Mouse (Mus musculus): ENCODE measurements around the gene Mogs. TPM values are rescaled to one million over a fixed set of nuclear protein-coding genes. Genes with fewer than 3 reads are reported as not detected.

The Mogs gene
- polyA plus RNA-seq (2012; fragmentation: generic; extraction: Trizol) = 32.5 TPM
- long read RNA-seq, experiment 1, partial matches to known transcripts = 0 of 10 reads
- long read RNA-seq, experiment 1, other reads (novel, unspliced or antisense) = 9 of 10 reads
- long read RNA-seq, experiment 2, partial matches to known transcripts = 7 of 14 reads
- long read RNA-seq, experiment 2, other reads (novel, unspliced or antisense) = 2 of 14 reads

DNA sequence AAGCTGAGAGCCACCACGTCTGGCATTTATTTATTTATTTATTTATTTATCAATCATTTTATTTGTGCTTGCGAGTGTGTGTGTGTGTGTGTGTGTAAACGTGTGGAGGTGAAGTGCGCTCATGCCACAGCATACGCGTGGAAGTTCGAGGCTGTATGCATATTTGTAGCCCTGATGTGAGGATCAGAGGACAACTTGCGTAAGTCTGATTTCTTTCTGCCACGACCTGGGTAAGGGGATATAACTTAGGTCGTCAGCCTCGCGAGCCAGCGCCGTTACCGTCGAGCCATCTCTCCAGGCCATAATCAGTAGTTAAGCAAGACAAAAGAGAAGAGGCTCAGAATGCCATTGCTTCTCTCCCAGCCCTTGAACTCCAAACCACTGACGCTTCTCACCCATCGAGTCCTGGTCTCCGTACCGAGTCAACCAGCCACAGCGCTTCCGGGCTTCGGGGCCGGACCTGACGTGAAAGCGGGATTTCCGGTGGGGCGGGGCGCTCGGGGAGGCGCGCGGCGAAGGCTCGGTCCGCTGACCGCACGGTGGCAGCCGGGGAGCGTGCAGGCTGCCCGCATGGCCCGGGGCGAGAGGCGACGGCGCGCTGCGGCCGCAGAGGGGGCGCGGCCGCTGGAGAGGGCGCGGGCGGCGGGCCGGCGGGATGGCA is at the start of gene Mogs:
Gene Mogs (plus strand): TSS at position 486 of the 661 bp plus-strand sequence.
- H3ac ChIP-seq (ENCODE audit: control insufficient read depth, insufficient read length, low read depth) = peak within 1 kb of the TSS; percentile 92
- H3K36me3 ChIP-seq (ENCODE audit: control insufficient read depth, insufficient read depth) = peaks cover 43% of the 10 kb centered on the region
- peak within 1 kb of the TSS; percentile 86 for H3K4me3 ChIP-seq (ENCODE audit: insufficient read depth, poor library complexity, severe bottlenecking)
- peaks cover 22% of the 10 kb centered on the region for H3K79me3 ChIP-seq (ENCODE audit: low read depth)
- TF ChIP-seq CTCF (IDR thresholded peaks at IDR 0.05; ENCODE audit: control insufficient read depth, insufficient read depth, insufficient read length) (peak; percentile 91), CEBPB (IDR thresholded peaks at IDR 0.05; ENCODE audit: low read depth) (peak; percentile 12), USF1 (IDR thresholded peaks at IDR 0.05; ENCODE audit: low read depth) (no peak), MAX (IDR thresholded peaks at IDR 0.05) (peak; percentile 74)
- H3K79me2 ChIP-seq (ENCODE audit: control insufficient read depth, insufficient read depth) = peaks cover 63% of the 10 kb centered on the region
- H3K27me3 ChIP-seq (ENCODE audit: control insufficient read depth, insufficient read depth, insufficient read length) = no peaks in the 10 kb centered on the region

DNA sequence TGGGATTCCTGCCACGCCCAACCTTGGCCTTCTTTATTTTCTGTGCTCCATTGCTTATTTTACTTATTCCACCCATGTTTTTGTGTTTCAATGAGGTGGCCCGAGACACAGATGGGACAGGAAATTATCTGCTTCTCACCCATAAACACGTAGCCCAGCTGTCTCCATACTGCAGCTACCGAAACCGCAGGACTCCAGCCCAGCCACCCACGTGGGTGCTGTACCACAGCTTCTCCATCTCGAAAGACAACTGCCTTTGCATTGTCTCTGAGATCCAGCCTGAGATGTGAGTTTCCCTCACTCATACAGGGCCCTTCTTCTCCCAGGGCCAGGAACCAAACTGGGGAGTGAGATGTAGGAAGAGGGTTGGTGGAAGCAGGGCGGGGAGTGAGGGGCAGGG is 49.3 kb upstream of the Mogs start:
- Histone ChIP-seq H3K36me3 (ENCODE audit: control insufficient read depth, insufficient read depth) (no peaks in the 10 kb centered on the region), H3K4me3 (ENCODE audit: insufficient read depth, poor library complexity, severe bottlenecking) (no peak overlapping the region), H3K79me3 (ENCODE audit: low read depth) (no peaks in the 10 kb centered on the region), H3K79me2 (ENCODE audit: control insufficient read depth, insufficient read depth) (no peaks in the 10 kb centered on the region), H3K27me3 (ENCODE audit: control insufficient read depth, insufficient read depth, insufficient read length) (peaks cover 72% of the 10 kb centered on the region), H3ac (ENCODE audit: control insufficient read depth, insufficient read length, low read depth) (no peak overlapping the region)
- no peak for TF ChIP-seq MAX (IDR thresholded peaks at IDR 0.05)
- TF ChIP-seq FOSL1 (IDR thresholded peaks at IDR 0.05; ENCODE audit: insufficient read depth, low read length, poor library complexity, severe bottlenecking) = no peak
- no peak for TF ChIP-seq MYOD1 (IDR thresholded peaks at IDR 0.05; ENCODE audit: control insufficient read depth, insufficient read length, low read depth)
- no peak for TF ChIP-seq CEBPB (IDR thresholded peaks at IDR 0.05; ENCODE audit: low read depth)
- TF ChIP-seq MYOG (IDR thresholded peaks at IDR 0.05; ENCODE audit: control insufficient read depth, extremely low read depth, insufficient read length) = no peak
- no peak for TF ChIP-seq USF1 (IDR thresholded peaks at IDR 0.05; ENCODE audit: low read depth)
- no peak for TF ChIP-seq CTCF (IDR thresholded peaks at IDR 0.05; ENCODE audit: control insufficient read depth, insufficient read depth, insufficient read length)

DNA sequence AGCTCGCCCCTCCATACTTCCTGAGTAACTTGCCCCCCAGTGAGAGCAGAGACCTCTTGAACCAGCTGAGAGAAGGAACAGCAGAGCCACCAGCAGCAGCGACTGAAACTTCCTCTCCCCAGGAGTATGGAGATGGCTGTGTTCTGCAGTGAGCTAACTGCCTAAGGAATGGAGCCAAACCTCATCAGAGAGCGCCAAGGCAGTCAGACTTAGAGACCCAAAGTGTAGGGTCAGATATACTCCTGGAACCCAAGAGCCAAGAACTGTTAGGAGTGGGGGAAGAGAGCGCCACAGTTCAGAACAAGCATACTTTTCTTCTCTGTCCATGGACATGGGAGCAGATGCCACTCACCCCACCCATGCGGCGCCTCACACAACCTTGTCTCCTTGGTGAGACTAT is 48.9 kb upstream of the Mogs start:
- Histone ChIP-seq H3K36me3 (ENCODE audit: control insufficient read depth, insufficient read depth) (no peaks in the 10 kb centered on the region), H3K79me3 (ENCODE audit: low read depth) (no peaks in the 10 kb centered on the region), H3K4me3 (ENCODE audit: insufficient read depth, poor library complexity, severe bottlenecking) (no peak overlapping the region), H3ac (ENCODE audit: control insufficient read depth, insufficient read length, low read depth) (no peak overlapping the region), H3K27me3 (ENCODE audit: control insufficient read depth, insufficient read depth, insufficient read length) (peaks cover 76% of the 10 kb centered on the region), H3K79me2 (ENCODE audit: control insufficient read depth, insufficient read depth) (no peaks in the 10 kb centered on the region)
- TF ChIP-seq CTCF (IDR thresholded peaks at IDR 0.05; ENCODE audit: control insufficient read depth, insufficient read depth, insufficient read length) = no peak
- TF ChIP-seq CEBPB (IDR thresholded peaks at IDR 0.05; ENCODE audit: low read depth) = no peak
- no peak for TF ChIP-seq MAX (IDR thresholded peaks at IDR 0.05)
- TF ChIP-seq FOSL1 (IDR thresholded peaks at IDR 0.05; ENCODE audit: insufficient read depth, low read length, poor library complexity, severe bottlenecking) = no peak
- TF ChIP-seq USF1 (IDR thresholded peaks at IDR 0.05; ENCODE audit: low read depth) = no peak
- TF ChIP-seq MYOD1 (IDR thresholded peaks at IDR 0.05; ENCODE audit: control insufficient read depth, insufficient read length, low read depth) = no peak
- TF ChIP-seq MYOG (IDR thresholded peaks at IDR 0.05; ENCODE audit: control insufficient read depth, extremely low read depth, insufficient read length) = no peak

DNA sequence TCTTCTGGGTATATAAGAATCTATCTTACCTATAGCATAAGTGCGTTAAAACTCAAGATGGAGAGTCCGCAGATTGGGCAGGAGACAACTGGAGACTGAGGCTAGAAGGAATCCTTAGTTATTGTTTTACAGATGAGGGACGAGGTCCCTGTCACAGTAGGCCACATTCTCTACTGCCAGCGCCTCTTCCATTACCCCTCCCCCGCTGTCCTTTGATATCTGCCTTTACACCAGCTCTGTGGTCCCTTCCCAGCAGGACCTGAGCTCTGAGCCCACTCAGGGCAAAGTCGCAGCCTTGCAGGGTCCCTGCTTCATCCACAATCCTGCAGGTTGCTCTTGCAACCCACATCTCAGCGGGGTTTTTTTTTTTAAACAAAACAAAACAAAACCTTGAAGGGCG is 47.1 kb upstream of the Mogs start:
- H3K79me3 ChIP-seq (ENCODE audit: low read depth) = no peaks in the 10 kb centered on the region
- no peaks in the 10 kb centered on the region for H3K79me2 ChIP-seq (ENCODE audit: control insufficient read depth, insufficient read depth)
- no peak overlapping the region for H3ac ChIP-seq (ENCODE audit: control insufficient read depth, insufficient read length, low read depth)
- no peak for TF ChIP-seq MAX (IDR thresholded peaks at IDR 0.05)
- no peak for TF ChIP-seq MYOG (IDR thresholded peaks at IDR 0.05; ENCODE audit: control insufficient read depth, extremely low read depth, insufficient read length)
- TF ChIP-seq CTCF (IDR thresholded peaks at IDR 0.05; ENCODE audit: control insufficient read depth, insufficient read depth, insufficient read length) = no peak
- no peak for TF ChIP-seq CEBPB (IDR thresholded peaks at IDR 0.05; ENCODE audit: low read depth)
- TF ChIP-seq USF1 (IDR thresholded peaks at IDR 0.05; ENCODE audit: low read depth) = no peak
- no peak for TF ChIP-seq MYOD1 (IDR thresholded peaks at IDR 0.05; ENCODE audit: control insufficient read depth, insufficient read length, low read depth)
- TF ChIP-seq FOSL1 (IDR thresholded peaks at IDR 0.05; ENCODE audit: insufficient read depth, low read length, poor library complexity, severe bottlenecking) = no peak
- no peak overlapping the region for H3K4me3 ChIP-seq (ENCODE audit: insufficient read depth, poor library complexity, severe bottlenecking)
- H3K27me3 ChIP-seq (ENCODE audit: control insufficient read depth, insufficient read depth, insufficient read length) = peaks cover 82% of the 10 kb centered on the region
- no peaks in the 10 kb centered on the region for H3K36me3 ChIP-seq (ENCODE audit: control insufficient read depth, insufficient read depth)

DNA sequence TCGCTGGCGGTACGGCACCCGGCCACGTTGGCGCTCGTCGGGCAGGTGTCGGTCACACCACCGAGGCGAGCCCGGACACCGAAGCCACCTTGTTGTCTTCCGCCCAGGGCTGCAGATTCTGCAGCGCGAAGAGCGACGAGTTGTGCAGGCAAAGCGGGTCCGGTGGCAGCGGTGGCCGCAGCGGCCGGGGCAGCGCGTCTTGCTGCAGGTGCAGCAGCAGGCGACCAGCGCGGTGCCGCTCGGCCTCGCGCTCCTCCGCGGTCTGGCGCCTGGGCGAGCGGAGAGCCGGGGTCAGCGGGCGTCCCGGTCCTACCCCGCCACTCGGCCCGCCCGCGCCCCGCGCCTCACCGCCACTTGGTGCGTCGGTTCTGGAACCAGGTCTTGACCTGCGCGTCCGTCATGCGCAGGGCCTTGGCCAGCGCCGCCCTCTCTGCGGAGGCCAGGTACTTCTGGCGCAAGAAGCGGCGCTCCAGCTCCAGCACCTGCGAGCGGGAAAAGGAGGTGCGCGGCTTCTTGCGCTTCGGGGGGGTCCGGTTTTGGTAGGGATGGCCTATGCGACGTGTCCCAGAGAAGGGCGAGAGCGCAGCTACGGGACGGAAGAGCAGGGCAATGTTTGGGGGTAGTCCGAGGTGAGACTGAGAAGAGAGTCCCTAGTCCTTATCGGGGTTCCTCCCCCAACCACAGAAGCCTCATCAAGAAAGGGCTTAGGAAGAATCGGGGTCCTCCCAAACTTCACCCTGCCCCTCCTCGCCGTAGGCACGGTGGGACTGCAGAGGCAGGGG is 46.4 kb upstream of the Mogs start:
- Histone ChIP-seq H3K4me3 (ENCODE audit: insufficient read depth, poor library complexity, severe bottlenecking) (no peak overlapping the region), H3ac (ENCODE audit: control insufficient read depth, insufficient read length, low read depth) (peak overlapping the region; percentile 18), H3K79me3 (ENCODE audit: low read depth) (no peaks in the 10 kb centered on the region), H3K36me3 (ENCODE audit: control insufficient read depth, insufficient read depth) (no peaks in the 10 kb centered on the region), H3K27me3 (ENCODE audit: control insufficient read depth, insufficient read depth, insufficient read length) (peaks cover 75% of the 10 kb centered on the region), H3K79me2 (ENCODE audit: control insufficient read depth, insufficient read depth) (no peaks in the 10 kb centered on the region)
- TF ChIP-seq FOSL1 (IDR thresholded peaks at IDR 0.05; ENCODE audit: insufficient read depth, low read length, poor library complexity, severe bottlenecking) (no peak), MYOG (IDR thresholded peaks at IDR 0.05; ENCODE audit: control insufficient read depth, extremely low read depth, insufficient read length) (no peak)
